Mouse (Mus musculus) embryonic facial prominence, embryonic 11.5 days (tissue): ENCODE results near the gene Flrt1. TPM values are rescaled to one million over a fixed set of nuclear protein-coding genes. Genes with fewer than 3 reads are reported as not detected.

Experiments used
- ATAC-seq: fragments of 200-750 bp; cut with Nextera tagmentation; replicated peaks from 2 replicates; pipeline ENCODE4 v1.8.0; 2017; ENCODE audit warnings: low read depth; ENCODE audit not compliant: insufficient number of reproducible peaks, low FRiP score, low TSS enrichment
- DNase-seq: peaks from one replicate; pipeline ENCODE4 v3.0.0-alpha.2; 2015; ENCODE audit warnings: low spot score
- H3K27ac ChIP-seq: fragments of 300-500 bp; sonication (generic); replicated peaks from 2 replicates; pipeline ENCODE4 v1.5.1; 2014; ENCODE audit warnings: mild to moderate bottlenecking, low read depth, low read length, control low read depth
- H3K27me3 ChIP-seq: fragments of 300-500 bp; sonication (generic); 2 replicates; pipeline ENCODE4 v1.6.1; 2014; ENCODE audit warnings: mild to moderate bottlenecking, low read length, moderate library complexity, mixed read lengths; ENCODE audit not compliant: control insufficient read depth, insufficient read depth
- H3K36me3 ChIP-seq: fragments of 300-500 bp; sonication (generic); replicated peaks from 2 replicates; pipeline ENCODE4 v1.6.1; 2014; ENCODE audit warnings: low read depth, mild to moderate bottlenecking, low read length, moderate library complexity, mixed read lengths; ENCODE audit not compliant: control insufficient read depth, insufficient read depth
- H3K4me1 ChIP-seq: fragments of 300-500 bp; sonication (generic); 2 replicates; pipeline ENCODE4 v1.6.1; 2014; ENCODE audit warnings: low read length, mixed read lengths; ENCODE audit not compliant: control insufficient read depth, insufficient read depth
- H3K4me2 ChIP-seq: fragments of 300-500 bp; sonication (generic); 2 replicates; pipeline ENCODE4 v1.6.1; 2014; ENCODE audit warnings: low read depth, mild to moderate bottlenecking, control low read depth, low read length, moderate library complexity
- H3K4me3 ChIP-seq: fragments of 300-500 bp; sonication (generic); 2 replicates; pipeline ENCODE4 v1.5.1; 2014; ENCODE audit warnings: low read depth, low read length, control low read depth
- H3K9ac ChIP-seq: fragments of 300-500 bp; sonication (generic); replicated peaks from 2 replicates; pipeline ENCODE4 v1.6.1; 2014; ENCODE audit warnings: mild to moderate bottlenecking, control low read depth, low read length
- H3K9me3 ChIP-seq: fragments of 300-500 bp; sonication (generic); replicated peaks from 2 replicates; pipeline ENCODE4 v1.6.1; 2016; ENCODE audit warnings: mild to moderate bottlenecking, low read length, inconsistent platforms, mixed read lengths; ENCODE audit not compliant: control insufficient read depth
- WGBS: fragments of 180-500 bp; shearing (Covaris S2); extraction: QIAGEN DNeasy Blood & Tissue Kit; methylation state at CpG from one replicate; pipeline ENCODE4 v1.1.7; 2014; 5-methylcytosine and 5-hydroxymethylcytosine counted together
- polyA plus RNA-seq: library from polyadenylated mRNA; unstranded; fragments of >200 nt; fragmentation: Nextera tagmentation; extraction: Ambion mirVana; gene quantifications from 2 replicates; pipeline ENCODE4 v1.2.1, GENCODE M21; 2014

Flrt1 gene
- polyA plus RNA-seq, 1 experiment from 2014 or later: 3.0 TPM

DNA sequence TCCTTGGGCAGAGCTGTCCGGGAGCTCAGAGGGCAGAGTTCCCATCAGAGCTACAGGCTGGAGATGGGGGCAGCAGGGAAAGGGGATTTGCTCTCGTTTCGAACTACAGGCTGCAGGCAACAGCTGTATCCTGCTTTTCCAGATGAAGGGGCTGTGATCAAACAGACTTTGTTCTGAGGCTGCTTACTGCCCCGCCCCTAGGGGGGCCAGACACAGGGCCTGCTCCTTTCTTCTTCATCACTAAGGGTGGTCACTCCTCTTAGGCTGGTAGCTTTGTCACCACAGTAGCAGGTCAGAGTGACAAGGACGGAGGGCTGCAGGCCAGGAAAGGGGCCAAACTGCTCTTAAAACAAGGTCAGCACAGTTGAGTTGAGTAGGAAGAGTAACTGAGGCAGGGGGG lies 4.6 kb upstream of the Flrt1 start:
- H3K4me2 ChIP-seq: no peak overlapping the region

GRCm38 (mm10) chr19:7108114-7108905 lies 2.8 kb upstream of the Flrt1 start:
- WGBS: 58% methylated on average over 6 of the region's 6 CpGs
- no peak overlapping the region for H3K27ac ChIP-seq
- peak; percentile 58 for DNase-seq
- no peak for ATAC-seq
- no peak overlapping the region for H3K4me3 ChIP-seq
- peaks cover 6% of the 10 kb centered on the region for H3K4me1 ChIP-seq
- no peak overlapping the region for H3K9ac ChIP-seq
- no peaks in the 10 kb centered on the region for H3K9me3 ChIP-seq
- H3K36me3 ChIP-seq: no peaks in the 10 kb centered on the region
- no peak overlapping the region for H3K4me2 ChIP-seq
- H3K27me3 ChIP-seq: no peaks in the 10 kb centered on the region

More for the DNA sequence above, 4.6 kb upstream of the Flrt1 start:
- Histone ChIP-seq H3K27me3 (no peaks in the 10 kb centered on the region), H3K4me1 (no peaks in the 10 kb centered on the region), H3K27ac (no peak overlapping the region), H3K9ac (no peak overlapping the region), H3K9me3 (no peaks in the 10 kb centered on the region), H3K36me3 (no peaks in the 10 kb centered on the region), H3K4me3 (no peak overlapping the region)
- peak; percentile 53 for DNase-seq
- 5% methylated on average over 5 of the region's 5 CpGs for WGBS
- no peak for ATAC-seq

DNA sequence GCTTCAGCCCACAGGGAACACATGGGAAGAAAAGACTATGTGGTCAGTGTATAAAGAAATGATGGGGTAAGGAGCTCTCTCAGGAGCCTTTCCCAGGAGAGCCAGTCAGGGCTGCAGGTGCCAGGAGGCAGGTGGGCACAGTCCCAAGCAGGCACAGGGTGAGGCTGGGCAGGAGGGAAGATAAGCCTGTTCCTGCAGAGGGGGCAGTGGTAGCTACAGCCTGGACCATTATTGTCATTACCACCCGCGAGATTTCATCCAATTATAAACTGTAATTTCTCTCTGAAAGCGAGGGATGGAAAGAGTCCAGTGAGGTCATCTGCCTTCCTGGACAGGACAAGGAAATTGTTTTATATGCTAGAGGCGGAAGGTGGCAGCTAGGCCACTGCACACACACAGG lies 1.6 kb upstream of the Flrt1 start:
- Histone ChIP-seq H3K4me2 (no peak overlapping the region), H3K4me1 (peaks cover 8% of the 10 kb centered on the region), H3K9me3 (no peaks in the 10 kb centered on the region), H3K27ac (no peak overlapping the region), H3K36me3 (no peaks in the 10 kb centered on the region), H3K27me3 (no peaks in the 10 kb centered on the region), H3K9ac (no peak overlapping the region), H3K4me3 (no peak overlapping the region)
- DNase-seq: no peak
- no peak for ATAC-seq
- 83% methylated on average over 4 of the region's 4 CpGs for WGBS

GRCm38 (mm10) chr19:7106566-7106965 lies 1.0 kb upstream of the Flrt1 start:
- no peak for DNase-seq
- Histone ChIP-seq H3K4me1 (peaks cover 8% of the 10 kb centered on the region), H3K27me3 (no peaks in the 10 kb centered on the region), H3K9me3 (no peaks in the 10 kb centered on the region), H3K27ac (no peak overlapping the region), H3K36me3 (no peaks in the 10 kb centered on the region), H3K4me2 (no peak overlapping the region), H3K4me3 (no peak overlapping the region), H3K9ac (no peak overlapping the region)
- WGBS: 72% methylated on average over 2 of the region's 2 CpGs
- ATAC-seq: no peak

DNA sequence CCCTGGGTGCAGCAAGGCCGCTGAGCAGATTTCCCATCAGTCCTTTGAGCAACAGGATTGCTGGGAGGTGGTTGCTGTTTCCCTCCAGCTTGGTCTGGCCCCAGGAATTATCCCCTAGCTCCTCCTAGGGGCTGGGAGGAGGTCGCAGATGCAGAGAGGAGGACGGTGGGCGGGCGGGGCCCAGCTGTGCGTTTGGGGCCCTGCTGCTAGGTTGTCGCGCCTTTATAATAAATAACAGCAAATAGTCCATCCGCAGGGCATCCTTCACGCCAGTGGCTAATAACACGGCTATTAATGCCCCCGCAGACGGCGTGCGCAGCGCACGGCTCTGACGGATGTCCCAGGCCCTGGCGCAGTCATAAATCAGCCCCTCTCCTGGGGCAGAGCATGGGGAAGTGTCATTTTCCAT lies 1.5 kb downstream of the Flrt1 start:
- Histone ChIP-seq H3K4me2 (peak overlapping the region; percentile 5; the same call in 1 of the 2 replicates), H3K9me3 (no peaks in the 10 kb centered on the region), H3K9ac (peak overlapping the region; percentile 10), H3K4me1 (peaks cover 8% of the 10 kb centered on the region), H3K27me3 (no peaks in the 10 kb centered on the region), H3K27ac (no peak overlapping the region), H3K4me3 (no peak overlapping the region), H3K36me3 (no peaks in the 10 kb centered on the region)
- no peak; the same call in 1 of the 2 replicates for ATAC-seq
- DNase-seq: peak; percentile 68
- WGBS: 12% methylated on average over 19 of the region's 19 CpGs

DNA sequence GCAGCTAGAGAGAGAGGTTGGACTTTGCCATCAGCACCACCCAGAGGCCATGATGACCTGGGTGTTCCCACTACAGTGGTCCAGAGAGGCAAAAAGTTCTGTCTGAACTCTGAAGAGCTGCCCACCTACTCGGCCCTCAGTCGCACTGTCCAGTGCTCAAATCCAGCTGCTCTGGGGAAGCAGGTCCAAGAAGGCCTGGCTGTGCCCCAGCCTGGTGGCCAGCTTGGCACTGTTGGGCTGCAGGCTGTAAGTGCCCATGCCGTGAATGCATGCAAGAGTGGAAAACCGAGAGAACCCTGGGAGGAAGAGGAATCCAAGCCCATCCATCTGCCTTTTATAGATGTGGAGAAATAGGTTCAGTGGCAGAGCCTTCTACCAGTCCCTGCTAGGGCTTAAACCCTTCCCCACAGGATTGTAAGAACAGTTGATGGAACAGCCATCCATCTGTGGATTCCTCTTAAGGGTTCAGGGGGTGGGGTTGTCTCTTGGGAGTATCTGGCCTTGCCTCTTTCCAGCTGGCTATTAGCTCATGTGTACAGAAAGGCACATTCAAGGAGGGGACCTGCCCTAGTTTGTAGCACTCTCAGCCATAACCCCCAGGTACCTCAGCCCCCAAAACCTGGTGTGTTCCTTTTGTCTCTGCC lies 2.1 kb downstream of the Flrt1 start:
- Histone ChIP-seq H3K27me3 (no peaks in the 10 kb centered on the region), H3K4me1 (peaks cover 8% of the 10 kb centered on the region), H3K36me3 (no peaks in the 10 kb centered on the region), H3K27ac (no peak overlapping the region), H3K4me3 (no peak overlapping the region), H3K9ac (peak overlapping the region; percentile 10), H3K9me3 (no peaks in the 10 kb centered on the region), H3K4me2 (peak overlapping the region; percentile 5; the same call in 1 of the 2 replicates)
- 61% methylated on average over 4 of the region's 4 CpGs for WGBS
- ATAC-seq: no peak
- peak; percentile 58 for DNase-seq

- no peak overlapping the region for H3K9ac ChIP-seq
- 84% methylated on average over 10 of the region's 10 CpGs for WGBS
- no peak for ATAC-seq
- 0 out of 2 replicates have a peak, but pooled peaks cover 2% of the 10 kb centered on the region for H3K27me3 ChIP-seq
- H3K9me3 ChIP-seq: no peaks in the 10 kb centered on the region
- no peaks in the 10 kb centered on the region for H3K36me3 ChIP-seq
- no peak overlapping the region for H3K27ac ChIP-seq
- H3K4me1 ChIP-seq: peaks cover 8% of the 10 kb centered on the region
- no peak overlapping the region for H3K4me3 ChIP-seq
- no peak for DNase-seq
- H3K4me2 ChIP-seq: no peak overlapping the region
Measured at GRCm38 (mm10) chr19:7102039-7102438, 3.5 kb downstream of the Flrt1 start.

- Histone ChIP-seq H3K4me3 (no peak overlapping the region), H3K4me2 (no peak overlapping the region), H3K27ac (no peak overlapping the region), H3K9ac (no peak overlapping the region), H3K4me1 (peaks cover 8% of the 10 kb centered on the region), H3K27me3 (0 out of 2 replicates have a peak, but pooled peaks cover 2% of the 10 kb centered on the region), H3K36me3 (no peaks in the 10 kb centered on the region), H3K9me3 (no peaks in the 10 kb centered on the region)
- DNase-seq (no peak), ATAC-seq (no peak)
- WGBS: 77% methylated on average over 3 of the region's 3 CpGs
Measured at GRCm38 (mm10) chr19:7099620-7100155, 5.8 kb downstream of the Flrt1 start.
